Mouse (Mus musculus): ENCODE results near the gene Klf16.

The Klf16 gene

DNA sequence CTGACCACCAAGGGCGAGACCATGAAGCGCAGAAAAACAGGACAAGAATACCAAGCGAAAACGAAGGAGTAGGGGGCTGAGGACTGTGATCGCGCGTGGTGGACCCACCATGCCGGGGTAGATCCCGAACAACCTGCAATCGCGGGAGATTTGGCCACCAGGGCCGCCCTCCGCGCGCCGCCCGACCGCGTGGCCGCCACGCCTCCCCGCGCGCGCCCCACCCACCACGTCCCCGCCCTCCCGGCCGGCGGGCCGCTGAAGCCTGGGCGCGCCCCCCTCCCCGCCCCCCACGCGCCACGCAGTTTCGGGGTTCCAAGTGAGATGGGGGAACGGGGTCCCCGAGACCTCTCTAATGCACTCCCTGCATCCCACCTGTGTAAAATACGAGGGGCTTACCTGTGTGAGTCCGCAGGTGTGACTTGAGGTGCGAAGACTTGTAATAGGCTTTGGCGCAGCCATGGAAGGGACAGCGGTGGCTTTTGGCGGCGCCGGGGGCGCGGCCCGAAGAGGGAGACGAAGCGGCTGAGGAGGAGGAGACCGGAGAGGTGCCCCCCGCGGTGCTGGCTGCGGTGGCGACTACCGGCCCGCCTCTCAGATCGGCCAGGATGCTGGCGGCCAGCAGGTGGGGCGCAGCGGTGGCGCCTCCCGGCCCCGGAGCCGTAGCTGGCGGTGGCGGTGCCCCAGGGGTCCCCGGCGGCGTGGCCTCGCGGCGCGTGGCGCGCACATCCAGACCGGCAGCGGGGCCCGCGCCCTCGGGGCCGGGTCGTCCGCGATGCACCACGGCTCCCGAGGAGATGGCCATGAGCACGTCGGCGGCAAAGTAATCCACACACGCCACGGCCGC lies 548 bp downstream of the Klf16 start:
- intact Hi-C loops (cut with DNase I) = loop anchor here (5.0 kb wide), 2 partner anchors 46 to 111 kb away; partner anchors contain the start of gene Csnk1g2

DNA sequence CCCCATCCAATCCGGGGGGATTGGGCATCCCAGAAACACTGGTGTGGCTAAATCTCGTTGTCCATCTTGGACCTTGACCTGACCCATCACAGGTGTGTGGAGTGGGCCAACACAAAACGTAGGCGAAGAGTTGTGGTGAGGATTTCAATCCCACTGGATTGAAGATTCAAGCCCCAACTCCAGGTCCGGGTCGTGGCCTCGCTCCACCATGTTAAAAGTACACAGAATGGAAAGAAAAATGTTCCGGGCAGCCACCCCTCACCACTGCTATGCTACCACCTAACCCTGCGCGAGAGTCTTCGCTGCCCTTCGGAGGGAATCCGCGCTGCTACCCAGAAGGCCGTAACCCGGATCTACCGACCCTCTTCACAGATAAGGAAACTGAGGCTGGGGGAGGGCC lies 1.2 kb downstream of the Klf16 start:
- intact Hi-C loops (cut with DNase I) = loop anchor here (5.0 kb wide), 2 partner anchors 46 to 111 kb away; partner anchors contain the start of gene Csnk1g2

DNA sequence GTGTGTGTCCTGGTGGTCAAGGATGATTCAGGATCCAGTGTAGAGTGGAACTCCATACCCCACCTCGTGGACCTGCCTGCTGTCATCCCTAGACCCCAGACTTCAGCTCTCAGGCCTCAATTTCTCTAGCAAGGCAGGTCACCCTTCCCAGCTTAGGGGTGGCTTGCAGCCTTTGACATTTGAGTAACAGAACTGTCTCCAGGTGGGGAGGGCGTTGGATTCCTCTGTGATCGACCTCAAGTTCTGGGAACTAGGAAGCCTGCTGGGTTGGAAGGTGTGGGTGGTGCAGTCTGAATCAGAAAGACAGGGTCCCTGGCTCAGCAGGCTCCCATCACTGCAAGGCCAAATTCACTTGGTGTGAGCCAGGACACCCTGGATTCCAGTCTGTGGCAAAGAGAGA lies 2.2 kb downstream of the Klf16 start:
- intact Hi-C loops (cut with DNase I) = loop anchor here (5.0 kb wide), 2 partner anchors 47 to 112 kb away; partner anchors contain the start of gene Csnk1g2

- intact Hi-C loops (cut with DNase I) = no loop called here
Measured at GRCm38 (mm10) chr10:80573944-80574343, 3.2 kb downstream of the Klf16 start.

- intact Hi-C loops (cut with DNase I) = no loop called here
Measured at GRCm38 (mm10) chr10:80572477-80572876, 4.6 kb downstream of the Klf16 start.

GRCm38 (mm10) chr10:80570871-80571836 lies 6.0 kb downstream of the Klf16 start:
- intact Hi-C loops (cut with DNase I) = no loop called here

DNA sequence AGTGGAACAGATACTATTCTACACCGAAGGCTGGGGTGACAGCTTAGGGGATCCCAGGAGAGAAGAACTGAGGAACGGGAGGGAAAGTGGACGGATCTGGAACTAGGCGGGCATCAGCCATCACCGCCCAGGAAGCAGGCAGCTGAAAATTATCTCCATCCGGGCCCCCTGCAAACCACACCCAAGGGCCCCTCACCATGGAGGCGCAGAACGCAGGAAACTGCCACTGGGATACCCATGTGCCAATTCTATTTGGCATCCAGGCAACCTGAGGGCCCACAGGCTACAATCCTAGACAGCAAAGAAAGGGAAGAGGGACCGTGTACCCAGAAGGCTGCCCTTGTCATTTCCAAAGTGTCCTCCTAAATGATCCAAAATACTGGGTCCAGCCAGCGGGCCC lies 6.7 kb downstream of the Klf16 start:
- intact Hi-C loops (cut with DNase I) = no loop called here

DNA sequence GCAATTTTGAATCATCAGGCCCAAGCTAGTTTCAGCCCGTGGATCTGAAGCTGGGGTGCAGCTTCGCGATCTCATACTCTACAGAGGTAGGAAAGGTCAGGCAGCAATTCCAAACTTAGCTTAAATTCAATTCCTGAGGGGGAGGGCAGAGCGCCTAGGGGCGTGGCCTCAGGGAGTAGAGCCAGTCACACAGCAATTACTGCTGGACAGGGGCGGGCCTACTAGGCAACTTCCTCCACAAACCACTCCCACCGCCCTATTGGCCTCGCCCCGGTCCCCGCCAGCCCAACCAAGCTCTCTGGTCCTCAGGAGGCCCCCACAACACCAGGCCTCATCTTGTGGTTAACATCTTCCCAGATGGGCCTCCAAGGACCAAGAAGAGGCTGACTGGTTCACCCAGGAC lies 7.5 kb downstream of the Klf16 start:
- intact Hi-C loops (cut with DNase I) = no loop called here

DNA sequence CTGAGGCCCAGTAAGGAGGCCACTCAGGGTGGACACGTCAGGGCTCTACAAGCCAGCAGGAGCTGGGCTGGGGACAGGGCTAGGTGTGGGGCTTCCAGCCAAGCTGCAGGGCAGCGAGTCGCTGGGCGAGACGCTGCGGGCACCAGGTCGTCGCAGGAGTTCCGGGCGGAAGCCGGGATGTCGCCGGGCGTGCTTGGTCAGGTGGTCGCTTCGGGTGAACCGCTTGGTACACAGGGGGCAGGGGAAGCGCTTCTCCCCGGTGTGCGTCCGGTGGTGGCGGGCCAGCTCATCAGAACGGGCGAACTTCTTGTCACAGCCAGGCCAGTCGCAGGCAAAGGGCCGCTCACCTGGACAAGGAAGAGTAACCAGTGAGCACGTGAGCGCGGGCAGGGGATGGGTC lies 8.2 kb downstream of the Klf16 start:
- intact Hi-C loops (cut with DNase I) = no loop called here

DNA sequence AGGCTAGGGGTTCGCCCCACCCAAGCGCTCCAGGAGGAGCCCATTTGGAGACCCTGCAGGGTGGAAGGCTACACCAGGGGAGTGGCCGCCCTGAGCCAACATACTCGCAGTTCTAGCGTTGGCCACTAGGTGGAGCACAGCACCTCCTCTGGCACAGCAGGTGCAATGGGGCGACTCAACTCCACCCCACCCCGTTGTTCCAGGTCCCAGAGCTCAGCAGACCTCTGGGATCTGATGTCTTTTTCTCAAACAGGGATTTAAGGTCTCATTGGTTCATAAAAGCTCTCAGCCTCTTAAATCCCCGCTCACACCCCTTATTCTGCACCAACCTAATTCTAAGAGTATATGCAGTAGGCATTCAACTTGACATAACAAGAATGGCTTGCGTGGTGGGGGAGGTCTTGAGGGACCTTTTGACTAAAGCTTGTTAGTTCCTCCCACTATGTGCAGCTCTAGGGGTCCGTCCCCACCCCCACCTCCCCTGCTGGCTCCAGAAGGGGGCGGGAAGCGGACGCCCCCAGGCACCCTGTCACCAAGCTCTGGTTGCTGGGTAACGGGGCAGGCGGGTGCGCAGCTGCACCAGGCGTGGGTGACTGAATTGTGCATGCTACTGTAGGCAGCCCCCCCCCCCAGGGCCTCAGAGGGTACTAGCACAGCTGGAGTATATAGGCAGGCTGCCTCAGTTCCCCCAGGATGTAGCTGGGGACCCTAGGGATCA lies 10.6 kb downstream of the Klf16 start:
- intact Hi-C loops (cut with DNase I) = no loop called here

DNA sequence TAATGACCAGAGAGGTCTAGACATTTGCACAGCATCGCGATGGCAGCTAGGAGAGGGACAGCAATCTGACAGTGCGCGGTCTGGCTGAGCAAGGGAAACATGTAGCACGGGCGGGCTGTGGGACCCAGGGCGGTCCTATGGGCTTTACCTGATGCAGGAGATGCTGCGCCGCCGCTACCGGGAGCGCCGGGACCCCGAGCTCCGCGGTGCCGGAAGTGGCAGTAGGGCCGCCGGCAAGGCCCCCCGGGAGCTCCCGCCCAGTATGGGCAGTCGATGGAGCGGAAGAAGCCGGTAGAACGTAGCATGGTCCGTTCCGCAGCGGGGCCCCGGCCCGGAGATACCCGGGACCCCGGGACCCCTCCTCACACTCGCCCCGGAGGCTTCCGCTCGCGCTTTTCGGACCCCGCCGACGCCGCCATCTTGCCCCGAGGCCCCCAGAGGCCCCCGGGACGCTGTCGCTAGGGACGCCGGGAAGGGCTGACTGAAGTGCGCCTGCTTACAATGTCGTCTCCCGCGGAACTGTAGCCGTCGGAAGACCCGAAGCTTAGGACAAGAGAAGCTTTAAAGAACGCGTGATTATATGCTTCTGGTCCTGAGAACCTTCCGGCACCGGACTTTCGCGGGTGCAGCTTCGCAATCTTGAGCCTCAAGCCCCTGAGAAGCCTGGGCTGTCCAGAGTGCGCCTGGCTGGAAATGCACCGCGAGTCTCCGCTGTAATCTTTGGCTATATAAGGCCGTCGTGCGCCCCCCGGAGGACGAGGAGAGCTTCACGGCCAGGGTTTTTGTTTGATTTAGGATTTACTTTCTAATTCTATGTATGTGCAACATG lies 15.8 kb downstream of the Klf16 start, which contains the start of gene Rexo1:
Gene Rexo1, minus strand, starts transcription at position 445 of the 829 bp plus-strand sequence.
- intact Hi-C loops (cut with DNase I) = no loop called here

DNA sequence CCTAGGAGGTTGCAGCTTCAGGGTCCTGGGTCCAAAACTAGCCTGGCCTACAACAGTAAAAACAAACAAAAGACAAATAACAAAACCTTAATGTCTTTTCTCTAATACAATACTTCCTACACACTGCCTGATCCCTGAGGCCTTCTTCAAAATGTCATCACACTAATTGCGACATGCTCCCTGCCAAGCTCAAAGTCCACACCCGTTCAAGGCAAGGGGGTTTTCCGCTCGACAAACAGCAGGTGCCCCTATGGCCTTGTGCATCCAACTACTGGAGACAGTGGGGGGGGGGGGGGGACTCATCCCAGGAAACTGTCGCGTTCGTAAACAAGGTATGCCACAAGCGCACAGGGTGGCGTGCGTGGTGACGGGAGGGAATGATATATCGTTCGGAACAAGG lies 16.5 kb downstream of the Klf16 start:
- intact Hi-C loops (cut with DNase I) = no loop called here

DNA sequence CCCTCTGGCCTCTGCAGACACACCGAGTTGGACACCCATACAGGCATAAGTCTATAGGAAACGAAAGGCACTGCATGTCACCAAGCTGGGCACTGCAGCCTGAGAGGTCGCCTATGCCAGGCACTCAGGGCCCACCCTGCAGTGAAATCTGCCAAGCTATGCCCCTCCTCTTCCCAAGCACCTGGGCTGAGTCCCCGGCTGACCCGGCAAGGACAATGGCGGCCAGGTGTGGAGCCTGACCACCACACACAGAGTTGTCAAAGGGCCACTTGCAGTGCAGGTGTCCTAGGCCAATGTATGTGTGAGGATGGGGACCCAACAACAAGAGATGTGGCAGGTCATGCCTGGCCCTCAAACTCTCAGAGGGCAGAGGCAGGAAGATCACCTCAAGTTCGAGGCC lies 17.7 kb downstream of the Klf16 start:
- intact Hi-C loops (cut with DNase I) = loop anchor here (5.0 kb wide), 2 partner anchors 52 to 182 kb away; no protein-coding TSS in a partner anchor

- intact Hi-C loops (cut with DNase I) = loop anchor here (2.0 to 5.0 kb wide), 3 partner anchors 50 to 180 kb away; no protein-coding TSS in a partner anchor
Measured at GRCm38 (mm10) chr10:80557346-80557965, 19.7 kb downstream of the Klf16 start.

DNA sequence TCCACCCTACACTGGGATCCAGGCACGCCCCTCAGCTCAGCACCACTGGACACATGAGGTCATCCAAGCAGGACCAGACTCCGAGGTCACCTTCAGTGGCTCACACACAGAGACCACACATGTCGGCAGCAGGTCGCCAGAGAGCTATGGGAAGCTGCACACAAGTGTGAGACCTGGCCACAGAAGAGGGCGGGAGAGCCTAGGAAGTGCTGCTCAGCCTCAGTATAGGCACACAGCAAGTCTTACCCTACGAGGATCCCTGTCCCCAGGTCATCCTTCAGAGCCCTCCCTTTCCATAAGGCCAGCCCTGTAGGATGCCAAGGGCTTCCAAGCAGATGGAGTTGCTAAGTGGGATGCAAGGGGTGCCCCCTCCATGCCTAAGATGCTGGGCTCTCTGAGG lies 23.1 kb downstream of the Klf16 start:
- intact Hi-C loops (cut with DNase I) = no loop called here

GRCm38 (mm10) chr10:80553575-80553974 lies 23.5 kb downstream of the Klf16 start:
- intact Hi-C loops (cut with DNase I) = no loop called here

DNA sequence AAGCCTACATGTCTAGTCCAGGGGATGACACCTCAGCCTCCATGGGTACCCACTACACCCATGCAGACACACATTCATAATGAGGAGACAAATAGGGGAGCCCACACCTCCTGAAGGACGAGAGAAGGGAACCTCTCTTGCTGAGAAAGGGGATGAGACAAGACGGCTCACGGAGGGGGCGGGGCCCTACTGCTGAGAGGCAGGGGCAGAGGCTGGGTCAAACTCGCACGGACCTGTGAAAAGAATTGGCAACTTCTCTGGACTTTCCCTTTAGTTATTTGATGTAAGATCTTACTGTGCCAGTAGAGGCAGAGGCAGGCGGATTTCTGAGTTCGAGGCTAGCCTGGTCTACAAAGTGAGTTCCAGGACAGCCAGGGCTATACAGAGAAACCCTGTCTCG lies 24.8 kb downstream of the Klf16 start:
- intact Hi-C loops (cut with DNase I) = no loop called here

DNA sequence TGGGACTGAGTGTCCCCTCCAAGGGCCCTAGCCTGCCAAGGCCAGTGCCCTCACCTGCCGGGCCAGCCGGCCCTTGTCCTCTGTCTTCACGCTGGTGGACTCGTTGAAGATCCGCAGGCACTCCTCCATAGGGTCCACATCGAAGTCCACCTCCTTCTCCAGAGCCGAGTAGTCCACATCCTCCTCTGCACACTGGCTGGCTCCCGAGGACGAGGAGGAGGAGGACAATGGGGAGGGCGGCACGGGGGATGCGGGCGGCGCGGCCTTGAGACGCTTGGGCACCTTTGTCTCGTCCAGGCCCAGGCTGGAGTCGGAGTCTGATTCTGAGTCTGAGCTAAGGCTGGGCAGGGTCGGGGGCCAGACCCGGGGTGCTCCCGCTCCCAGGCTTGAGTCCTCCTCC lies 27.8 kb downstream of the Klf16 start:
- intact Hi-C loops (cut with DNase I) = no loop called here

DNA sequence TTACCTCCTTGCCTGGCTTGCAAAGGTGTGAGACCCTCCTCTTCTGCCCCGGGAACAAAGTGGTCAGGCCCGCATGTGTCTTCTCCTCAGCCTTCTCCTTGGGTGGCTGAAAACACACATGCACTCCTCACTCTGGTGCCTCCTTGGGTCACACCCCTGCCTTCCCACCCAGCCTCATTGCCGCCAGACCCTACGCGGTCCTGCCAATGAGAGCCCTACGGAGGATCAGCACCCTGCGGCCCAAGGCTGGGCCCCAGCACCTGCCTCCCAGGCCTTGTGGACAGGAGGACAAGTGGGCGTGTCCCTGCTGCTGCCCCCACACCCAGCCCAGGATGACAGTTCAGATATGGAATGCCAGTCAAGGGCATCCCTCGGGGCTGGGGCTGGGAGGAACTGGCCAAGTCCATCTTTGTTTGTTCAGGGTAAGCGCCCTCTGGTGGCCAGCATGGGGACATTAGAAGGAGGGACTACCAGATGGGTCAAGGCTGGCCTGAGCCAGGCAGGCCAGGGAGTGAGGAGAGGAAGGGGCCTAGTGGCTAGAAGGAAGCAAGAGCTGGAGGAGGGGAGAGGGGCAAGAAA lies 28.6 kb downstream of the Klf16 start:
- intact Hi-C loops (cut with DNase I) = no loop called here
